Mouse (Mus musculus) liver, adult 2 months (tissue): ENCODE measurements around the gene 1110017D15Rik. TPM values are rescaled to one million over a fixed set of nuclear protein-coding genes. Genes with fewer than 3 reads are reported as not detected.

ENCODE experiments used
- DNase-seq: peaks from one replicate; pipeline ENCODE4 v3.0.0-alpha.2; 2011; ENCODE audit warnings: low read depth, low spot score; ENCODE audit errors: extremely low read depth
- H3K27ac ChIP-seq: fragments of 200-500 bp; replicated peaks from 2 replicates; pipeline ENCODE4 v1.5.1; 2012; ENCODE audit warnings: low read depth, mild to moderate bottlenecking, control low read depth, inconsistent platforms, low read length; ENCODE audit not compliant: insufficient read depth
- H3K27me3 ChIP-seq: fragments of 200-500 bp; 2 replicates; pipeline ENCODE4 v1.6.1; 2012; ENCODE audit warnings: mild to moderate bottlenecking, moderate library complexity, low read length, inconsistent platforms; ENCODE audit not compliant: control insufficient read depth, insufficient read depth
- H3K36me3 ChIP-seq: fragments of 200-500 bp; 2 replicates; pipeline ENCODE4 v1.6.1; 2012; ENCODE audit warnings: low read length, inconsistent platforms; ENCODE audit not compliant: control insufficient read depth, insufficient read depth
- H3K4me1 ChIP-seq: fragments of 200-500 bp; 2 replicates; pipeline ENCODE4 v1.6.1; 2011; ENCODE audit warnings: low read length; ENCODE audit not compliant: control insufficient read depth, insufficient read depth
- H3K4me3 ChIP-seq: fragments of 200-500 bp; 2 replicates; pipeline ENCODE4 v1.5.1; 2011; ENCODE audit warnings: low read depth, mild to moderate bottlenecking, control low read depth, low read length, moderate library complexity; ENCODE audit not compliant: insufficient read depth
- H3K79me2 ChIP-seq: fragments of 200-500 bp; 2 replicates; pipeline ENCODE4 v1.6.1; 2012; ENCODE audit warnings: inconsistent platforms, mild to moderate bottlenecking, low read length, moderate library complexity; ENCODE audit not compliant: control insufficient read depth, insufficient read depth
- H3K9ac ChIP-seq: fragments of 200-500 bp; 2 replicates; pipeline ENCODE4 v1.6.1; 2012; ENCODE audit warnings: low read depth, mild to moderate bottlenecking, control low read depth, inconsistent platforms, low read length
- CTCF ChIP-seq: fragments of 200-500 bp; IDR thresholded peaks from 2 replicates; pipeline ENCODE4 v1.5.1; 2011; ENCODE audit warnings: low read depth, low read length, control low read depth
- POLR2A ChIP-seq: fragments of 200-500 bp; IDR thresholded peaks from 2 replicates; pipeline ENCODE4 v1.6.1; 2011; ENCODE audit warnings: low read length, control low read depth; ENCODE audit not compliant: insufficient read depth; ENCODE audit errors: extremely low read depth
- WGBS: fragments of 180-500 bp; shearing (Covaris S2); methylation state at CpG from one replicate; pipeline ENCODE4 v1.1.7; 2018; 5-methylcytosine and 5-hydroxymethylcytosine counted together
- polyA plus RNA-seq: library from polyadenylated mRNA; depleted of rRNA; stranded (reverse); fragments of >200 nt; gene quantifications from 2 replicates; pipeline ENCODE4 v1.2.3, GENCODE M21; 2012
- total RNA-seq: library from RNA; depleted of rRNA; stranded (reverse); fragments of >200 nt; gene quantifications from 2 replicates; pipeline ENCODE4 v1.2.3, GENCODE M21; 2014

Gene 1110017D15Rik
- total and polyA plus RNA-seq, 2 experiments, result not detected

DNA sequence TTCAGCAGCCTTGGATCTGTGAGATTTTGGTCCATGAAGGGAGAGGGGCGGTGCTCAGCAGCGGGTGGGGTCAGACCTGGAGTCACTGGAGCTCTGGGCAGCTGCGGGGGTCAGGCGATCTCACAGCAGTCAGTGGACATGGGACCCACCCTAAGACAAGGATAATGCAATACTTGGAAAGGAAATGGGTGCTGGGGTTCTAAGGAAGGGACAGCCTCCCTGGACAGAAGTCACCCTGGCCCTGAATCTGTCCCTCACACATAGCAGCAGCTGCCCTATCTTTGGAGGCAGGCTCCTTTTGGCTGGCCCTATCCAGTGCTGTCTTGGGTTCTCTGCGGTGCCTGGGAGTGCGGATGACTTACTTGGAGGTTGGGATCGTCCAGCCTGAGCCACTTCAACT, 6.7 kb upstream of the 1110017D15Rik start:
- Histone ChIP-seq H3K27me3 (no peaks in the 10 kb centered on the region), H3K36me3 (no peaks in the 10 kb centered on the region), H3K4me1 (peaks cover 7% of the 10 kb centered on the region), H3K79me2 (no peaks in the 10 kb centered on the region), H3K27ac (no peak overlapping the region), H3K9ac (no peak overlapping the region), H3K4me3 (no peak overlapping the region)
- no peak for DNase-seq
- TF ChIP-seq POLR2A (no peak), CTCF (no peak)
- WGBS, result 85% methylated on average over 7 of the region's 7 CpGs

DNA sequence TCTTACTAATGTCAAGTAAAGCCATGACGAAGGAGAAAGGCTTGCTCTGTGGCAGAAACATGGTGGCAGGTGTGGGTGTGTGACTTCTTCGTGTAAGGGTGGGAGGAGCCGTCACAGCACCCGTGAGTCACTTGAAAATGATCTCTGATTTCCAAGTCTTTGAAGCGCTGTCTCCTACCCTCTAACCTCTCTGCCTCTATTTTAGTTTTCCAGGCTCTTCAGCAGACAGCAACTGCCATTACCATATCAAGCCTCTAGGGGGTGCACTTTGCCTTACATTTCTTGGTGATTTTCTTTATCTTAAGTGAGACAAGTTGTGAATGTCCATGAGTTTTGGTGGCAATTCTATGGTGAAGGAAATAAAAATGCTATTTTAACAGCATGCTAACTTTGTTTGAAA, 5.7 kb upstream of the 1110017D15Rik start:
- Histone ChIP-seq H3K27ac (no peak overlapping the region), H3K79me2 (no peaks in the 10 kb centered on the region), H3K9ac (no peak overlapping the region), H3K27me3 (no peaks in the 10 kb centered on the region), H3K4me1 (peaks cover 4% of the 10 kb centered on the region; the same call in 1 of the 2 replicates), H3K36me3 (no peaks in the 10 kb centered on the region), H3K4me3 (no peak overlapping the region)
- TF ChIP-seq POLR2A, result no peak
- TF ChIP-seq CTCF, result 0 out of 2 replicates have a peak, but pooled peaks have one; percentile 8
- WGBS, result 57% methylated on average over 5 of the region's 5 CpGs
- peak; percentile 53 for DNase-seq

DNA sequence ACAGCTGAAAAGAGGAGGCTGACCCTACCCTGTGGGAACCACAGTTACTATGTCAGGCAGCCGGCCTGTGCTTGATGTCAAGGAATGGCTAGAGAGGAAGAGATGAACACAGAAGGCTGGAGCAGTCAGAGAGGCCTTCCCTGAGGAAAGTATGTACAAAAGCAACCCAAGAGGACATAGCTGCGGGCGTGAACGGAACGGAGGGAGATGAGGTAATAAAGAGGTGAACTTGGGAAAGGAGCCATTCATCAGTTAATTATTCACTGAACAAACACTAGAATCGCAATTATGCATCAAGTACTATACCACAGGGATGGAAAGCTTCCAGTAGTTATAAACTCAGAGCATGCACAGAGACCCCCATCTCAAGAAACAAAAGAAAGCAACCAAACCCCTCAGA, 5.0 kb upstream of the 1110017D15Rik start:
- no peak overlapping the region for H3K27ac ChIP-seq
- no peaks in the 10 kb centered on the region for H3K27me3 ChIP-seq
- H3K9ac ChIP-seq, result no peak overlapping the region
- no peak for DNase-seq
- no peaks in the 10 kb centered on the region for H3K79me2 ChIP-seq
- 53% methylated on average over 6 of the region's 6 CpGs for WGBS
- no peak overlapping the region for H3K4me3 ChIP-seq
- 0 out of 2 replicates have a peak, but pooled peaks cover 2% of the 10 kb centered on the region for H3K4me1 ChIP-seq
- no peaks in the 10 kb centered on the region for H3K36me3 ChIP-seq
- TF ChIP-seq CTCF (no peak), POLR2A (no peak)

DNA sequence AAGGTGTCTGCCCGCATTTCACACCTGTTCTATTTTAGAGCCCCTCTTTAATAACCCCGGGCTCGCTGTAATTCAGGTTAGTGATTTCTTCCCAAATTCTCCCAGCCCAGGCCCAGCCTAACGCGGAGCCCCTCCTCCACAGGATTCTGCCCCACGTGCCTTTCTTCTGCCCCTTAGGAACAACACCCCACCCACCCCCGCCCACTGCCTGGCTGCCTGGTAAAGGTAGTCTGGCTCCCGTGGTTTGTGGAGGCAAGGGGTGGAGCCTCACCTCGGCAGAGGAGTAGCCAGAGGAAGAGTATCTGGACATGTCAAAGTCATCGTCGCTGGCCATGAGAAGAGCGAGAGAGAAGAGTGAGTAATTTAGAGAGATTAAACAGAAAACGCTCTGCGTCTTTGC, 3.5 kb upstream of the 1110017D15Rik start:
- Histone ChIP-seq H3K79me2 (no peaks in the 10 kb centered on the region), H3K27ac (no peak overlapping the region), H3K9ac (no peak overlapping the region), H3K4me1 (0 out of 2 replicates have a peak, but pooled peaks cover 2% of the 10 kb centered on the region), H3K27me3 (no peaks in the 10 kb centered on the region), H3K36me3 (no peaks in the 10 kb centered on the region), H3K4me3 (no peak overlapping the region)
- WGBS, result 68% methylated on average over 14 of the region's 14 CpGs
- no peak for TF ChIP-seq CTCF
- no peak for TF ChIP-seq POLR2A
- DNase-seq, result no peak

DNA sequence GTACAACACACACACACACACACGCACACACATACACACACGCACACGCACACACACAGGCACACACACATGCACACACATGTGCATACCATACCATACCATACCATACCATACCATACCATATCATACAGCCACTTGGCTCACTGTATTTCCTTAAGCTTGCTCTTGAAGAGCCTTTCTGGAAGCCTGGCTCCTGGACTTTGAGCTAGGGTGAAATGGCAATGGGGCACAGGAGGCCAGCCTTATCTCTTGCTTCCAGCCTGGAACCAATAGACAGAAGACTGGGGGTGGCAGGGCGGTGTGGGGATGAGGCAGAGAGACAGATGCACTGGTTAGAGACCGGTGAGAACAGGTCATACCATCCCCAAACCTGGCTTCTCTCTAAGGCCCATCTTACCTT, 2.1 kb upstream of the 1110017D15Rik start:
- no peak overlapping the region for H3K27ac ChIP-seq
- H3K9ac ChIP-seq, result no peak overlapping the region
- H3K4me1 ChIP-seq, result no peaks in the 10 kb centered on the region
- H3K79me2 ChIP-seq, result no peaks in the 10 kb centered on the region
- WGBS, result 92% methylated on average over 5 of the region's 5 CpGs
- H3K36me3 ChIP-seq, result no peaks in the 10 kb centered on the region
- H3K27me3 ChIP-seq, result no peaks in the 10 kb centered on the region
- TF ChIP-seq POLR2A (no peak), CTCF (no peak)
- H3K4me3 ChIP-seq, result no peak overlapping the region
- no peak for DNase-seq

DNA sequence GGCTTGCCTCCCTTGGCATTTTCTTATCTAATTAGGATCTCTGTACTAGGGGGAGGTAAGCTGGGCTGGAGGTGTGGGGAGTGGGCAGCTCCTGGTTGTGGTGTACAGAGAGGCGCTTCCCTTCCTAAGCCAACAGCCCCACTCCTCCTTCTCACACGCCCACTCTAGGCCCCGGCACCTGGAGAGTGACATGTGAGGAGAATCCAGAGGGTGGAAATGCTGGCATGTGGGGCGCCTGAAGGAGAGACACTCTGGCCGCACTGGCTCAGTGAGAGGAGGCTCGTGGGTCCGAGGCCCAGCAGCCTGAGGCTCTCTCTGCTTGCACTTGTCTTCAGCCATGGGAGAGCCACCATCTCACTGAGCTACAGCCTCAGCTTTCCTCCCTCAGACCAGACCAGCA, 1.2 kb upstream of the 1110017D15Rik start:
- H3K27me3 ChIP-seq, result no peaks in the 10 kb centered on the region
- no peaks in the 10 kb centered on the region for H3K36me3 ChIP-seq
- no peaks in the 10 kb centered on the region for H3K79me2 ChIP-seq
- TF ChIP-seq CTCF (no peak), POLR2A (no peak)
- no peak for DNase-seq
- no peak overlapping the region for H3K27ac ChIP-seq
- H3K9ac ChIP-seq, result no peak overlapping the region
- no peaks in the 10 kb centered on the region for H3K4me1 ChIP-seq
- H3K4me3 ChIP-seq, result no peak overlapping the region
- WGBS, result 92% methylated on average over 7 of the region's 7 CpGs

DNA sequence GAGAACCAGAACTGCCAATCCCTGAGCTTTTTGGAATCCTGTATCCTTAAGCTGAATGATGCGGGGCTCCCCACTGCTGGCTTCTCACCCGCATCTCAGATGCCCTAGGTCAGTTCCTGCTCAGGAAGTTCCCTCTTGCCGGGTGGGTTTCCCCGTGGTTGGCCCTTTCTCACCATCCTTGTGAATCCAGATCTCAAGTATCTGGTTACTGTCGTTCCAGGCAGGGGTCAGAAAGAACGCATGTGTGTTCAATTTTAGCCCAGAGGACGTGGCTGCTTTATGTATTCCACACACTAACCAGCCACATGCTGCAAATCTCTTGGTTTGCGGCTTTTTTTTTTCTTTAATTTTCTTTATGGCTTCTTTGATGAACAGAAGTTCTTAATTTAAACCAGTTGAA, 3.4 kb downstream of the 1110017D15Rik start:
- Histone ChIP-seq H3K4me3 (no peak overlapping the region), H3K36me3 (no peaks in the 10 kb centered on the region), H3K4me1 (no peaks in the 10 kb centered on the region), H3K27ac (no peak overlapping the region), H3K9ac (no peak overlapping the region), H3K79me2 (no peaks in the 10 kb centered on the region), H3K27me3 (no peaks in the 10 kb centered on the region)
- TF ChIP-seq CTCF, result no peak
- TF ChIP-seq POLR2A, result no peak
- 46% methylated on average over 8 of the region's 8 CpGs for WGBS
- DNase-seq, result no peak
